Mouse (Mus musculus) frontal cortex, adult (tissue): ENCODE results near the gene H2afb3.
"Not testable (repeated sequence)": the region's sequence is repeated elsewhere in the genome, so short reads cannot be mapped to it uniquely, and the experiment has no call there.

Experiments
- ATAC-seq: cut with Nextera tagmentation; 2 replicates; pipeline ENCODE4 v1.9.2; 2017; ENCODE audit warnings: mild to moderate bottlenecking, moderate library complexity, mixed read lengths; ENCODE audit not compliant: low TSS enrichment

H2afb3 gene

GRCm38 (mm10) chrX:120312995-120313394 lies at the start of gene H2afb3:
Gene H2afb3, minus strand, starts transcription at chrX:120313095.
- ATAC-seq: not testable (repeated sequence)

- ATAC-seq: no peak
These were observed 11.3 kb downstream of the H2afb3 start for GRCm38 (mm10) chrX:120301469-120302175.

GRCm38 (mm10) chrX:120292832-120293750 lies 19.8 kb downstream of the H2afb3 start:
- peak; percentile 42 for ATAC-seq

- peak; percentile 34; the same call in 1 of the 2 replicates for ATAC-seq
These were observed 21.2 kb downstream of the H2afb3 start for GRCm38 (mm10) chrX:120291696-120292095.

GRCm38 (mm10) chrX:120290900-120291280 lies 22.0 kb downstream of the H2afb3 start:
- no peak for ATAC-seq

- ATAC-seq: peak; percentile 74
These were observed 22.6 kb downstream of the H2afb3 start, which contains the start of gene Pcdh11x for GRCm38 (mm10) chrX:120290011-120290899. Gene Pcdh11x, plus strand, starts transcription at chrX:120290259.

- ATAC-seq: no peak
These were observed 25.4 kb downstream of the H2afb3 start for GRCm38 (mm10) chrX:120287502-120287901.

- ATAC-seq: no peak
These were observed 27.4 kb downstream of the H2afb3 start for GRCm38 (mm10) chrX:120285522-120285921.
